Mouse (Mus musculus): ENCODE results near the gene Ackr3. TPM values are rescaled to one million over a fixed set of nuclear protein-coding genes. Genes with fewer than 3 reads are reported as not detected.

Ackr3 gene
- polyA plus RNA-seq, 1 experiment from 2014 or later, result 29.4 TPM

Other genes with a start within 250 kb of the Ackr3 start
- 0.07 TPM in 1 of 2 replicates, not detected in the other for gene Asb18, start 189.3 kb upstream of the Ackr3 start, polyA plus RNA-seq (2014; fragmentation: Nextera tagmentation; extraction: Ambion mirVana)
- gene Iqca, start 50.6 kb upstream of the Ackr3 start, polyA plus RNA-seq (2014; fragmentation: Nextera tagmentation; extraction: Ambion mirVana), result 0.18 TPM in 1 of 2 replicates, not detected in the other

Measured in midbrain, embryonic 11.5 days (tissue).